Mouse (Mus musculus) liver, embryonic 12.5 days (tissue): ENCODE results near the gene Bco2. TPM values are rescaled to one million over a fixed set of nuclear protein-coding genes. Genes with fewer than 3 reads are reported as not detected.

Source experiments
- ATAC-seq: fragments of 200-750 bp; cut with Nextera tagmentation; 2 replicates; pipeline ENCODE4 v1.8.0; 2017; ENCODE audit warnings: moderate number of reproducible peaks, mild to moderate bottlenecking, moderate library complexity
- H3K27ac ChIP-seq: fragments of 300-500 bp; sonication (generic); 2 replicates; pipeline ENCODE4 v1.5.1; 2016; ENCODE audit warnings: mild to moderate bottlenecking
- H3K27me3 ChIP-seq: fragments of 300-500 bp; sonication (generic); replicated peaks from 2 replicates; pipeline ENCODE4 v1.6.1; 2016; ENCODE audit warnings: mild to moderate bottlenecking, moderate library complexity
- H3K36me3 ChIP-seq: fragments of 300-500 bp; sonication (generic); 2 replicates; pipeline ENCODE4 v1.6.1; 2016; ENCODE audit warnings: mild to moderate bottlenecking, moderate library complexity
- H3K4me1 ChIP-seq: fragments of 300-500 bp; sonication (generic); 2 replicates; pipeline ENCODE4 v1.6.1; 2016
- H3K4me2 ChIP-seq: fragments of 300-500 bp; sonication (generic); 2 replicates; pipeline ENCODE4 v1.6.1; 2016; ENCODE audit warnings: mild to moderate bottlenecking, moderate library complexity
- H3K4me3 ChIP-seq: fragments of 300-500 bp; sonication (generic); 2 replicates; pipeline ENCODE4 v1.5.1; 2016; ENCODE audit warnings: mild to moderate bottlenecking, moderate library complexity
- H3K9ac ChIP-seq: fragments of 300-500 bp; sonication (generic); 2 replicates; pipeline ENCODE4 v1.6.1; 2016; ENCODE audit warnings: mild to moderate bottlenecking, moderate library complexity
- H3K9me3 ChIP-seq: fragments of 300-500 bp; sonication (generic); replicated peaks from 2 replicates; pipeline ENCODE4 v1.6.1; 2016; ENCODE audit warnings: mild to moderate bottlenecking, moderate library complexity
- WGBS: fragments of 180-500 bp; shearing (Covaris S2); methylation state at CpG from one replicate; pipeline ENCODE4 v1.1.7; 2016; ENCODE audit not compliant: insufficient replicate concordance; 5-methylcytosine and 5-hydroxymethylcytosine counted together
- polyA plus RNA-seq: library from polyadenylated mRNA; unstranded; fragments of >200 nt; fragmentation: Nextera tagmentation; extraction: Ambion mirVana; gene quantifications from 2 replicates; pipeline ENCODE4 v1.2.1, GENCODE M21; 2016

The Bco2 gene
- polyA plus RNA-seq, 1 experiment from 2014 or later, result 0.18 TPM

DNA sequence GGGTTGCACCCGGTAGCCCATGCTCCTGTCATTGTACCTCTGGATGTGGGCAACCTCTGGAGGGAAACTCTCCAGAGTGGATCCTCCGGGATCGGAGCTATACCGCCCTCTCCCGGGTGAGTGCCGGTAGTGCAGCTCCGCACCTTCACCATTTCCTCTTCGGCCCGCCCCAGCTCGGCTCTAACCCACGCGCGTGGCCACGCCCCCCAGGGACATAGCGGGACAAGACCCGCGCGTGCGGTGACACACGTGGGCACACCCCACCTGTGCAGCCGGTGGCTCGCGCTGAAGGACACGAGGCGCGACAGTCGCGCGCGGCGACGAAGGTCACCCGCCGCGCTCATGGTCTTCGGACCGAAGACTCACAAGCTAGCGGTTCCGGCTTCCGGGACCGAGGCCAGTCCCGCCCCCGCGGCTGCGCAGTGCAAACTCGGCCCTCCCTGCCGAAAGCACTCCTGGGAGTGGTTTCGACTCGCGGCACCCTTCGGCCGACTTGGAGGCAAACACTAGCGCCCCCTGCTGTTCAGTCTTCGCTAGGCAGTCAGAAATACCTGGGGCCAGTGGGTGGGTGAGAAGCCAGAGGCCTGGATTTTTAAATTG, 26.6 kb downstream of the Bco2 start, which contains the start of gene Pts:
TSS of gene Pts (minus strand) at position 432 of the 600 bp plus-strand sequence.
- Histone ChIP-seq H3K4me3 (peak within 1 kb of the TSS; percentile 83), H3K27me3 (no peaks in the 10 kb centered on the region), H3K4me2 (peak within 1 kb of the TSS; percentile 87), H3K27ac (peak within 1 kb of the TSS; percentile 80), H3K4me1 (peaks cover 24% of the 10 kb centered on the region), H3K36me3 (peaks cover 12% of the 10 kb centered on the region), H3K9me3 (no peaks in the 10 kb centered on the region), H3K9ac (peak within 1 kb of the TSS; percentile 81)
- peak; percentile 98 for ATAC-seq
- under 1% methylated on average over 54 of the region's 54 CpGs for WGBS

DNA sequence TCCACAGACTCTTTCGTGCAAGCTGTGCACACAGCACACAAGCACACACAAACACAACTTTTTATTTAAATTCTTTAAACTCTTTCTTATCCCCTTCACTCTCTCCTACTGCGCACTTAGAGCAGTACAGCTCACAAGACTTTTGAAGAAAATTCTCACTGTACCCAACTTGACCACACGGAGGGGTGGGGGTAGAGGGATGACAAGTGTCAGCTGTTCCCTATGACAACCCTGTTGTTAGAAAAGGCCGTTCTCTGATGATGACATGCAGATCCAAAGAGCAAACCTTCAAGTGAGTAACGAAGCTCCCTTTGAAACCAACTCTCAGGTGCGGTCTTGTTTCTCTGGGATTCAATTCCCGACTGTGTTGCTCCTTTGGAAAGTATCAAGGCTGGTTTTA, 27.1 kb downstream of the Bco2 start:
- H3K4me1 ChIP-seq, result peaks cover 20% of the 10 kb centered on the region
- no peaks in the 10 kb centered on the region for H3K27me3 ChIP-seq
- 27% methylated on average over 7 of the region's 7 CpGs for WGBS
- 0 out of 2 replicates have a peak, but pooled peaks have one; percentile 1 for ATAC-seq
- H3K4me2 ChIP-seq, result peak overlapping the region; percentile 87
- H3K9me3 ChIP-seq, result no peaks in the 10 kb centered on the region
- H3K4me3 ChIP-seq, result peak overlapping the region; percentile 83
- peaks cover 12% of the 10 kb centered on the region for H3K36me3 ChIP-seq
- no peak overlapping the region for H3K27ac ChIP-seq
- H3K9ac ChIP-seq, result peak overlapping the region; percentile 81

DNA sequence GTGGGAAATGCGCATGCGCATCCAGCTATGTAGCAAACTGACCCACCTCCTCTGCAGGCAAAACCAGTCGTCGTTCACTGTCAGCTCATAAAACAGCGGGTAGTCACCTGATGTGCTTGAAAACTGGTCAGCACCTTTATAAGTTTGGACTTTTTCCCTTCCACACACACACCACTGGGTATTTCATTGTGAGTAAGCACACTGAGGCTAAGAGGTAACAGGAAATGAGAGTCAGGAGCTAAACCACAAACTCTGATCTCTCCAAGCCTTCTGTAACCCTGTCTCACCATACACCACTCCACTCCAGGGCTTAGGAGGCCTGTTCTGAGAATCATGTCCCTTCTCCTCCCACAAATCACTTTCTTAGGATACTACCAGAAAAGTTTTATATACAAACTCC, 29.4 kb downstream of the Bco2 start:
- no peak for ATAC-seq
- 58% methylated on average over 5 of the region's 5 CpGs for WGBS

DNA sequence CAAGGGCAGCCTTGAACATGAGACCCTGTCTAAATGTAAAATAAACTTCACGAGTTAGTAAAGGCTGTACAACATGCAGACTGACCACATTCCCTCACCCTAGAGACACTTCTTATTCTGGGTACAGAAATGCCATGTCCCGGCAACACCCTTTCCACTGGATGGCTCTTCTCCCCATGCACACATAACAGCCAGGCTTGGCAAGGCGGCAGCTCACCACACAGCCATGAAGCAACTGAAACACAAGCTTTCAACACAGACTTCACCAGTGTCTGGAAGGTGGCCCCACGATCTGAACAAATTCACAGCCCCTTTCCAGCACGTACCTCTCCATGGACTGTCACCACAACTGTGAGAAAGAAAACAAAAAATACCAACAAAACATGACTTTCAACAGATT, 30.0 kb downstream of the Bco2 start:
- no peak overlapping the region for H3K4me2 ChIP-seq
- 70% methylated on average over 5 of the region's 5 CpGs for WGBS
- no peak for ATAC-seq
- no peaks in the 10 kb centered on the region for H3K9me3 ChIP-seq
- no peaks in the 10 kb centered on the region for H3K27me3 ChIP-seq
- peaks cover 21% of the 10 kb centered on the region for H3K36me3 ChIP-seq
- H3K4me1 ChIP-seq, result peaks cover 20% of the 10 kb centered on the region
- no peak overlapping the region for H3K4me3 ChIP-seq
- no peak overlapping the region for H3K9ac ChIP-seq
- H3K27ac ChIP-seq, result no peak overlapping the region

More for the DNA sequence above, 29.4 kb downstream of the Bco2 start:
- Histone ChIP-seq H3K27me3 (no peaks in the 10 kb centered on the region), H3K9ac (no peak overlapping the region), H3K4me1 (peaks cover 20% of the 10 kb centered on the region), H3K36me3 (peaks cover 20% of the 10 kb centered on the region), H3K4me3 (no peak overlapping the region), H3K4me2 (no peak overlapping the region), H3K27ac (no peak overlapping the region), H3K9me3 (no peaks in the 10 kb centered on the region)

DNA sequence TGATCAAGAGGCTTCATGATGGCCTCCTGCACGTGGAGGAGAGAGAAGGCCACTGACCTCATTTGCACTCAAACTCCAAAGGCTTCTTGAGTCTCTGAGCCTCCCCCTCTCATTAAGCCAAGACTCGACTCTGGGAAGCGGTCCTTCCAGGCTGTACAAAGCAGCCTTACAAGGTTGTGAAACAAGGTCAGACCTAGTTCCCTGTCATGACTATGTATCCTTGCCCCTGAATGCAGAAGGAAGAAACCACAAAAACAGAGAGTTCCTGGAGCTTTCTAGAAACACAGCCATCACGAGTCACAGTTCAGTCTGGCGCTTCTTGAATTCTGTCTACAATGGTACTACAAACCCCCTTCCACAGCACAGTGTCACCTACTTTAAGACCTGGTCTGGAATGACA, 32.4 kb downstream of the Bco2 start:
- no peak for ATAC-seq
- no peak overlapping the region for H3K27ac ChIP-seq
- peaks cover 15% of the 10 kb centered on the region for H3K4me1 ChIP-seq
- H3K4me3 ChIP-seq, result no peak overlapping the region
- no peaks in the 10 kb centered on the region for H3K9me3 ChIP-seq
- no peak overlapping the region for H3K4me2 ChIP-seq
- WGBS, result 62% methylated on average over 5 of the region's 5 CpGs
- no peaks in the 10 kb centered on the region for H3K27me3 ChIP-seq
- H3K9ac ChIP-seq, result no peak overlapping the region
- H3K36me3 ChIP-seq, result peaks cover 21% of the 10 kb centered on the region

DNA sequence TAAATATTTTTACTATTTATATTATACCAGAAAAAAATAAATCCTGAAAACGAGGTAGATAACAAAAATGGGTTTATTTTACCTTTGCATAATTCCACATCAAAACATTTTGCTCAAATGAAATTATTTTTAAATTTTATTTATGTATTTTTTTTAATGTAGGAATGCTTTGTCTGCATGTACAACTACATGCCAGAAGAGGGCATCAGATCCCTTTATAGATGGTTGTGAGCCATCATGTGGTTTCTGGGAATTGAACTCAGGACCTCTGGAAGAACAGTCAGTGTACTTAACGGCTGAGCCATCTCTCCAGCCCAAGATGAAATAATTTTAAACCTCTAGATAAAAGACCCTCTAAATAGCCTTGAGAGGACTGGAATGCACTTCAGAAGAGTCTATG, 33.4 kb downstream of the Bco2 start:
- H3K36me3 ChIP-seq, result peaks cover 21% of the 10 kb centered on the region

DNA sequence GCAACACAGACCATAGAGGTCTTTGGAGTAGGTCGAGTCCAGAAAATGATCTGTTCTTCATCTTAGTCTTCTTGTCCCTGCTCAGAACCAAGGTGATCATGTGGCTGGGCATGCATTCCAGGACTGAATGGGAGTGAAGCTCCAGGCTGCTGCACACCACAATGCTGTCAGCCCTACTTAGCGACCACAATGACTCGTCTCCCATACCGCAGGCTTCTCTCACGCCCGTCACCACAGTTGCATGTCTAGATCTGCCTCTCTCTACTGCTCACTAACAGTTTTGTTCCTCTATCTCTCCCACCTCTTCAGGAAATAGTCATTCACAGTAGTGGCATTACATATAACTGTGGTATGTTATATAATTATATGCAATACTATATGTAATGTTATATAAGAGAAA, 34.2 kb downstream of the Bco2 start:
- no peaks in the 10 kb centered on the region for H3K27me3 ChIP-seq
- H3K4me1 ChIP-seq, result 0 out of 2 replicates have a peak, but pooled peaks cover 2% of the 10 kb centered on the region
- no peak overlapping the region for H3K4me3 ChIP-seq
- no peaks in the 10 kb centered on the region for H3K9me3 ChIP-seq
- 34% methylated on average over 6 of the region's 6 CpGs for WGBS
- ATAC-seq, result no peak; the same call in 1 of the 2 replicates
- no peak overlapping the region for H3K9ac ChIP-seq
- peaks cover 21% of the 10 kb centered on the region for H3K36me3 ChIP-seq
- no peak overlapping the region for H3K4me2 ChIP-seq
- H3K27ac ChIP-seq, result no peak overlapping the region

More for the DNA sequence above, 33.4 kb downstream of the Bco2 start:
- Histone ChIP-seq H3K4me2 (no peak overlapping the region), H3K27ac (no peak overlapping the region), H3K4me1 (peaks cover 4% of the 10 kb centered on the region; the same call in 1 of the 2 replicates), H3K4me3 (no peak overlapping the region), H3K9ac (no peak overlapping the region), H3K27me3 (no peaks in the 10 kb centered on the region), H3K9me3 (no peaks in the 10 kb centered on the region)
- 30% methylated on average over 2 of the region's 2 CpGs for WGBS
- no peak for ATAC-seq

DNA sequence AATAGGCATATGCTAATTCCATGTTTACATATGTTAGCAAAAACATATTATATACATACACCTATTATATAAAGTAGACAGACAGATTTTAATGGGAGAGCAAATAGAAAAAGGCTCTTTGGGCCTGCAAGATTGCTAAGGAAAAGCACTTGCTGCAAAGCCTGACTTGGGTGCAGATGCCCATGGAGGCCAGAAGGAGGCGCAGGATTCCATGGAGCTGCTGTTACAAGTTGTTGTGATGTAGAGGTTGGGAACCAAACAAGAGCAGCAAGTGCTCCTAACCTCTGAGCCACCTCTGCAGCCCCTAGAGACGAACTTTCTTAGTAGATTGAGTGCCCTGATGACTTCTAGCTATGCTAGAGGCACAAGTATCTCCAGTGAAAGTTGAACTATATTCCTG, 36.2 kb downstream of the Bco2 start:
- Histone ChIP-seq H3K9me3 (no peaks in the 10 kb centered on the region), H3K36me3 (peaks cover 9% of the 10 kb centered on the region; the same call in 1 of the 2 replicates), H3K9ac (no peak overlapping the region), H3K4me2 (no peak overlapping the region), H3K4me1 (no peaks in the 10 kb centered on the region), H3K4me3 (no peak overlapping the region), H3K27me3 (no peaks in the 10 kb centered on the region), H3K27ac (no peak overlapping the region)
- 11% methylated on average over 2 of the region's 2 CpGs for WGBS
- ATAC-seq, result no peak

DNA sequence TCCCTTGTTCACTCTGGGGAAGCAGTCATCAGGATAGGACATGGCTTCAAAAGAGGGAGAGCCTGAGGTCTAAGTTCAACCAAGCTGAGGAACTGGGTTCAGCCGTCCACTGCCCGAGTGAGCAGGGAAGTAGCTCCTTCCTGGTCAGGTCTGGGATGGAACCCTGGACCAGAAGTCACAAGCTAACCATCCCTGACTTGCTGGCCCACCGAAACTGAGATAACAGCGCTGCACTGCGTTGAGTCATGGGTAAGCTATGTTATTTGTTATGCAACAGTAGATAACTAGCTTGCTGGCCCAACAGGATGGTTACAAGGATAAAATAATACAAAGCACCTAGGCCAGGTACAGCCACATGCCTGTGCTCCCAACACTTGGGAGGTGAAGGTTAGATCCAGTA, 39.5 kb downstream of the Bco2 start:
- Histone ChIP-seq H3K27me3 (no peaks in the 10 kb centered on the region), H3K36me3 (0 out of 2 replicates have a peak, but pooled peaks cover under 1% of the 10 kb centered on the region), H3K4me2 (no peak overlapping the region), H3K4me1 (no peaks in the 10 kb centered on the region), H3K27ac (no peak overlapping the region), H3K9me3 (no peaks in the 10 kb centered on the region), H3K4me3 (no peak overlapping the region), H3K9ac (no peak overlapping the region)
- WGBS, result 49% methylated on average over 5 of the region's 5 CpGs
- ATAC-seq, result no peak

DNA sequence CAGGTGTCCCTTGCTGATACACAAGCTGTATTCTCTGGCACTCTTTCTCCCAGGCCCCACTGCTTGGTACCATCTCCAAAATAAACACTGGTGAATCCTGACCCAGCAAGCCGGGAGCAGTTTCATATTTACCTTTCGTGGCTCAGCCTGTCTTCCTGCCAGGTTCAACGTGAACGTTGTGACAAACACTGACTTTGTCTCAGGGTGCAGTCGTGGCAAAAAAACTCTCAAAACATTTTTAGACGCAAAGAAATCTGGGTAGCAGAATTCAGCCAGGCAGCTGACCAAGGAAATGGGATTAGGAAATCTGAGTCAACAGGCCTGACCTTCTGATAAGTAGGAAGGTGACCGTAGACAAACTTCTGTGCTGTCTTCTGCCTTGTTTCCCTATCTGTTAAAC, 47.4 kb downstream of the Bco2 start:
- Histone ChIP-seq H3K27ac (no peak overlapping the region), H3K36me3 (no peaks in the 10 kb centered on the region), H3K4me1 (peaks cover 12% of the 10 kb centered on the region; the same call in 1 of the 2 replicates), H3K4me2 (no peak overlapping the region), H3K4me3 (no peak overlapping the region), H3K9ac (no peak overlapping the region), H3K9me3 (no peaks in the 10 kb centered on the region), H3K27me3 (no peaks in the 10 kb centered on the region)
- 37% methylated on average over 7 of the region's 7 CpGs for WGBS
- ATAC-seq, result no peak

DNA sequence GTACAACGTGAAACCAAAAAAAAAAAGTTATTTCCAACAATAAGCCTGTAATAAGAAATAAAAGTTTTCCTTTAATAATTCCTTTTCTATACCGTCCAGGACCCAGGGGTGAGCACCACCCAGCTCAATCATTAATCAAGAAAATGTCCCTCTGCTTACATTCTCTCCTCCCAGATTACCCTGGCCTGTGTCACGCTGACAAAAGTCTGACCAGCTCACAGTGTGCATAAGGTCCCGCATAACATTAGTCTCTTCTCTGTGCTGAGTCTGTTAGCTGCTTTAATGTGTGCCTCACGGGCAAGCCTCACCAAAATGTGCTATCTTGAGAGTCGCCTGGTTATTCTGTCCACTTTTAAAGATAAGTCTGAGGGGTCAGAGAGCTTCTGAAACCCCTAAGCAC, 49.6 kb downstream of the Bco2 start:
- 44% methylated on average over 6 of the region's 6 CpGs for WGBS
- no peak for ATAC-seq
- peaks cover 21% of the 10 kb centered on the region for H3K4me1 ChIP-seq
- no peak overlapping the region for H3K4me2 ChIP-seq
- no peaks in the 10 kb centered on the region for H3K9me3 ChIP-seq
- H3K36me3 ChIP-seq, result no peaks in the 10 kb centered on the region
- H3K27me3 ChIP-seq, result no peaks in the 10 kb centered on the region
- no peak overlapping the region for H3K27ac ChIP-seq
- H3K9ac ChIP-seq, result no peak overlapping the region
- H3K4me3 ChIP-seq, result no peak overlapping the region

DNA sequence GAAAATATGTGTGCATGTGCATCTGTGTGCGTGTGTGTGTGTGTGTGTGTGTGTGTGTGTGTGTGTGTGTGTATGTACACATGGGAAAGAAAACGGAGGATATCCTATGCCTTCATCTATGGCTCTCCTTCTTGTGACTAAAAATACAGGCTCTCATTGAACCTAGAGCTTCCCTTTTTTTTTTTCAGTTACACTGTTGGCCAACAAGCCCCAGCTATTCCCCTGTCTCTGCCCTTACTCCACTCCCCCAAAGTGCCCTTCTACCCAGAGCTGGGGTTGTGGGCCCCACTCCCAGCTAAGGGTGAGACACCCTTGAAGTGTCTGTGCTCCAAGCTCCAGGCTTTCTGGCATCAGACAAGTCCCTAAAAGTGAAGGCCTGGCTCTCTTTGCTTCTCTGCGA, 52.0 kb downstream of the Bco2 start:
- WGBS, result 69% methylated on average over 3 of the region's 3 CpGs
- Histone ChIP-seq H3K4me2 (no peak overlapping the region), H3K9ac (no peak overlapping the region), H3K9me3 (no peaks in the 10 kb centered on the region), H3K36me3 (no peaks in the 10 kb centered on the region), H3K4me1 (peaks cover 26% of the 10 kb centered on the region), H3K27ac (no peak overlapping the region), H3K4me3 (no peak overlapping the region), H3K27me3 (no peaks in the 10 kb centered on the region)
- ATAC-seq, result no peak
